Mouse (Mus musculus) stomach, embryonic 15.5 days (tissue): Measurements from ENCODE around the gene Dach1. TPM values are rescaled to one million over a fixed set of nuclear protein-coding genes. Genes with fewer than 3 reads are reported as not detected.

Experiments
- ATAC-seq: fragments of 200-750 bp; cut with Nextera tagmentation; 2 replicates; pipeline ENCODE4 v1.8.0; 2017; ENCODE audit warnings: low read depth, moderate number of reproducible peaks, moderate TSS enrichment; ENCODE audit not compliant: insufficient read depth, low FRiP score
- H3K27ac ChIP-seq: fragments of 300-500 bp; sonication (generic); 2 replicates; pipeline ENCODE4 v1.5.1; 2015; ENCODE audit warnings: mild to moderate bottlenecking, inconsistent platforms
- H3K27me3 ChIP-seq: fragments of 300-500 bp; sonication (generic); replicated peaks from 2 replicates; pipeline ENCODE4 v1.6.1; 2015; ENCODE audit warnings: inconsistent platforms
- H3K36me3 ChIP-seq: fragments of 300-500 bp; sonication (generic); 2 replicates; pipeline ENCODE4 v1.6.1; 2015; ENCODE audit warnings: inconsistent platforms
- H3K4me1 ChIP-seq: fragments of 300-500 bp; sonication (generic); 2 replicates; pipeline ENCODE4 v1.6.1; 2015; ENCODE audit warnings: inconsistent platforms
- H3K4me2 ChIP-seq: fragments of 300-500 bp; sonication (generic); 2 replicates; pipeline ENCODE4 v1.6.1; 2015; ENCODE audit warnings: mild to moderate bottlenecking, inconsistent platforms
- H3K4me3 ChIP-seq: fragments of 300-500 bp; sonication (generic); replicated peaks from 2 replicates; pipeline ENCODE4 v1.5.1; 2015; ENCODE audit warnings: inconsistent platforms
- H3K9ac ChIP-seq: fragments of 300-500 bp; sonication (generic); 2 replicates; pipeline ENCODE4 v1.6.1; 2015; ENCODE audit warnings: inconsistent platforms
- H3K9me3 ChIP-seq: fragments of 300-500 bp; sonication (generic); 2 replicates; pipeline ENCODE4 v1.6.1; 2016; ENCODE audit warnings: inconsistent platforms
- WGBS: fragments of 180-500 bp; shearing (Covaris S2); methylation state at CpG from one replicate; pipeline ENCODE4 v1.1.7; 2015; 5-methylcytosine and 5-hydroxymethylcytosine counted together
- polyA plus RNA-seq: library from polyadenylated mRNA; unstranded; fragments of >200 nt; fragmentation: Nextera tagmentation; extraction: Ambion mirVana; gene quantifications from 2 replicates; pipeline ENCODE4 v1.2.1, GENCODE M21; 2015

The Dach1 gene
- polyA plus RNA-seq, 1 experiment from 2014 or later = 3.6 TPM

DNA sequence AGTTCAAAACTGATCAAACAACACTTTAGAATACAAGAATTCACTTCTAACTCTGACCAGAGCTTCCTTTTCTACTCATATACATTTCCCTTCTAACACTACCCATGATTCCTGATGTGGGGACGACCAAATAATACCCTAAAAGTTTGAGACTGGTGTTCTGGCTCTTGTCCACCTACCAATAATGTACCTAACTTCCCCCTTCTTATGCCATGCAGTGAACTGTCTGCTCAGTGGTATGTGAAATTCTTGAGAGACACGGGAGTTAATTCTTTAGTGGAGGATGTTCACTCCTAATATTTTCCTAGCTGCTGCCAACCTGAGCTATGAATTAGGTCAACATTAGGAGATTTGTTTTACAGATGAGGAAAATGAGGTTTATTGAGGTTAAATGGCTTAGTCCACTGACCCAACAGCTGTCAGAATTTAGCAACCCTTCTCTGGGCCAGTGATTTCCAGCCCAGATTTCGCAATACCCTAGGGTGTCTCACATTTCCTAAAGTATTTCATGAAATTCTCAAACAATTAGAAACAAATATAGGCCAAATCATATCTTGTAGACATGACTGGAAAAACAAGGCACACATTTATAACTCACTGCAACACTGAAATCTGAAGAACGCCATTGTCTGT is 102.2 kb downstream of the Dach1 start:
- Histone ChIP-seq H3K27me3 (no peaks in the 10 kb centered on the region), H3K4me2 (no peak overlapping the region), H3K27ac (no peak overlapping the region), H3K4me1 (no peaks in the 10 kb centered on the region), H3K4me3 (no peak overlapping the region), H3K9ac (no peak overlapping the region), H3K9me3 (no peaks in the 10 kb centered on the region), H3K36me3 (no peaks in the 10 kb centered on the region)
- WGBS = 65% methylated on average over 4 of the region's 4 CpGs
- no peak for ATAC-seq

DNA sequence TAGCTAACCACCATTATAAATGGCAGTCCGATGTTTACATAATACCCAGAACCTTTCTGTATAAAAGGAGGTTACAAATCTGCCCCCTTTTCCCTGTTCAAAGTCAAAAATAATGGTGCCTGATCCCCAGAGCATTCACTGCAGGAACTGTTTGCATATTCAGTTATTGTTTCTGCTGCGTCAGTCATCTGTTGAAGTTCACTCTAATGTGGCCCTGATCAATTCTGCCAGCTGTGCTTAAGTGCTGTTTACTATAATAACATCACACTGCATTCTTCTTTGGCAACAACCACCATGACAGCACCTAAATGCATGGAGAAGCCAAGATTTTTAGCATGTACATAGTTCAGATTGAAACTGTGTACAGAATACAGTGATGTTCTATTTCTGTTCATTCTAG is 105.4 kb downstream of the Dach1 start:
- H3K9me3 ChIP-seq = no peaks in the 10 kb centered on the region
- no peak overlapping the region for H3K27ac ChIP-seq
- H3K27me3 ChIP-seq = no peaks in the 10 kb centered on the region
- no peaks in the 10 kb centered on the region for H3K36me3 ChIP-seq
- no peak overlapping the region for H3K9ac ChIP-seq
- WGBS = 44% methylated on average over 2 of the region's 2 CpGs
- no peaks in the 10 kb centered on the region for H3K4me1 ChIP-seq
- H3K4me3 ChIP-seq = no peak overlapping the region
- no peak for ATAC-seq
- no peak overlapping the region for H3K4me2 ChIP-seq

GRCm38 (mm10) chr14:98049329-98049728 is 120.2 kb downstream of the Dach1 start:
- H3K4me2 ChIP-seq = no peak overlapping the region
- 53% methylated on average over 2 of the region's 2 CpGs for WGBS
- H3K36me3 ChIP-seq = no peaks in the 10 kb centered on the region

DNA sequence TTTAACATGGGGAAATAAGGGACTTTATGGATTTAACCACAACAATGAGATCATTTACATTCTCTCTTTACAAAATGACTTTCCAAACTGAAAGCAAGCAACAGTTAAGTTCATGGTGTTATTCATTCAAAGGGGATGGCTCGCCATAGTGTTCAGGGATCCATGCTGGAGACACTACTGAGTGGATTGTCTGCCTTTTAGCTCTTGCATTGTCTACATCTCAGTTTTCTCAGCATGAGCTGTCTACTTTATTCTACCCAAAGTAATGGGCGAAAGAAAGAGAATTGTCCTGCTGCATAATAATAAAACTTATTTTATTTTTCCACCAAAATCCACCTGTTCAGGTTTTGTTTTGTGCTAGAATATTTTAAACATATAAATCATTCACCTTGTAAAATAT is 121.2 kb downstream of the Dach1 start:
- 84% methylated on average over 2 of the region's 2 CpGs for WGBS
- H3K4me2 ChIP-seq = no peak overlapping the region
- H3K4me3 ChIP-seq = no peak overlapping the region
- no peaks in the 10 kb centered on the region for H3K9me3 ChIP-seq
- no peaks in the 10 kb centered on the region for H3K27me3 ChIP-seq
- H3K36me3 ChIP-seq = no peaks in the 10 kb centered on the region
- ATAC-seq = no peak
- no peak overlapping the region for H3K9ac ChIP-seq
- H3K4me1 ChIP-seq = no peaks in the 10 kb centered on the region
- no peak overlapping the region for H3K27ac ChIP-seq

More at GRCm38 (mm10) chr14:98049329-98049728, 120.2 kb downstream of the Dach1 start:
- no peak overlapping the region for H3K9ac ChIP-seq
- no peak for ATAC-seq
- no peak overlapping the region for H3K27ac ChIP-seq
- no peaks in the 10 kb centered on the region for H3K4me1 ChIP-seq
- no peak overlapping the region for H3K4me3 ChIP-seq
- H3K9me3 ChIP-seq = no peaks in the 10 kb centered on the region
- no peaks in the 10 kb centered on the region for H3K27me3 ChIP-seq

DNA sequence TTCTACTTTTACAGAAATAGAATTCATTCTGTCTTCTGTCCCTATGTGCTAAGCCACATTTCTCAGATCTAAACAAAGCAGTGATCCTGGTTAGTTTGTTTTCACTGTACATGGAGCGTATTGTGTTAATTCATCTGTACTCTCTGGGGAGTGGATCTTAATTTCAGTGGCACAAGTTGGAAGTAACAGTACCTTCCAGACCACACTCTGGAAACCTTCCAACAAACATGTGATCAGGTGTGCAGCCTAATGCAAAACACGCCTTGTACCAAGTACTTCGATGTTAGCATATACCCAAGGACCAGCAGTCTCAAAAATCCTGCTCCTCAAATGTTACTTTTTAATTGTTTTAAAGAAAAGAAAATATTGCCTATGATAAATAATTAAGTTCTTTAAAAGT is 121.9 kb downstream of the Dach1 start:
- no peak overlapping the region for H3K9ac ChIP-seq
- 83% methylated on average over 3 of the region's 3 CpGs for WGBS
- no peak overlapping the region for H3K27ac ChIP-seq
- no peak overlapping the region for H3K4me3 ChIP-seq
- H3K9me3 ChIP-seq = no peaks in the 10 kb centered on the region
- H3K27me3 ChIP-seq = no peaks in the 10 kb centered on the region
- no peaks in the 10 kb centered on the region for H3K4me1 ChIP-seq
- no peak for ATAC-seq
- no peaks in the 10 kb centered on the region for H3K36me3 ChIP-seq
- H3K4me2 ChIP-seq = no peak overlapping the region

DNA sequence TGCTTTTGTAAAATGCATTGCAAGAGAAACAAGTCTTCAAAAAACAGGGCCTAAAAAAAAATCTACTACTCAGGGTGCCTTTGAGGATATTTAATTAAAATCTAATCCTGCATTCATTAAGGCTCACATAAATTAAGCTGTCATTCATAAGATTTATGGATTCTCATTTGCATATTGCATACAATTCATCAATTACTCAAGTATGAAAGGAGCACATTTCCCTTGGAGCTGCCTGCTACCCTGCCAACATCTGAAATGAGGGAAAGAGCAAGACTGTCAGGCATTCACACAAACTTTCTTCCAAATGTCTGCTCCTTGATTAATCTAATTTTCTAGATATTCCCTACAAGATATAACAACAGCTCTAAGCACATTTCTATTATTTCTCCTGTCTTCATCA is 122.6 kb downstream of the Dach1 start:
- H3K9me3 ChIP-seq = no peaks in the 10 kb centered on the region
- no peak overlapping the region for H3K9ac ChIP-seq
- no peaks in the 10 kb centered on the region for H3K4me1 ChIP-seq
- ATAC-seq = no peak
- H3K27me3 ChIP-seq = no peaks in the 10 kb centered on the region
- no peak overlapping the region for H3K4me2 ChIP-seq
- no peak overlapping the region for H3K4me3 ChIP-seq
- no peaks in the 10 kb centered on the region for H3K36me3 ChIP-seq
- H3K27ac ChIP-seq = no peak overlapping the region

GRCm38 (mm10) chr14:98038524-98038923 is 131.0 kb downstream of the Dach1 start:
- no peak for ATAC-seq
- H3K4me1 ChIP-seq = no peaks in the 10 kb centered on the region
- no peak overlapping the region for H3K4me2 ChIP-seq
- no peaks in the 10 kb centered on the region for H3K36me3 ChIP-seq
- H3K9me3 ChIP-seq = no peaks in the 10 kb centered on the region
- no peak overlapping the region for H3K27ac ChIP-seq
- 39% methylated on average over 1 of the region's 1 CpGs for WGBS
- no peak overlapping the region for H3K9ac ChIP-seq
- no peak overlapping the region for H3K4me3 ChIP-seq
- no peaks in the 10 kb centered on the region for H3K27me3 ChIP-seq

GRCm38 (mm10) chr14:98037175-98037574 is 132.4 kb downstream of the Dach1 start:
- no peaks in the 10 kb centered on the region for H3K4me1 ChIP-seq
- no peak overlapping the region for H3K4me2 ChIP-seq
- H3K36me3 ChIP-seq = no peaks in the 10 kb centered on the region
- no peak overlapping the region for H3K9ac ChIP-seq
- H3K4me3 ChIP-seq = no peak overlapping the region
- no peak overlapping the region for H3K27ac ChIP-seq
- no peaks in the 10 kb centered on the region for H3K27me3 ChIP-seq
- 60% methylated on average over 3 of the region's 3 CpGs for WGBS
- H3K9me3 ChIP-seq = no peaks in the 10 kb centered on the region
- no peak for ATAC-seq

- H3K27me3 ChIP-seq = no peaks in the 10 kb centered on the region
- no peaks in the 10 kb centered on the region for H3K36me3 ChIP-seq
- no peak overlapping the region for H3K4me2 ChIP-seq
- no peaks in the 10 kb centered on the region for H3K9me3 ChIP-seq
- no peak overlapping the region for H3K27ac ChIP-seq
- H3K9ac ChIP-seq = no peak overlapping the region
- WGBS = 7% methylated on average over 1 of the region's 1 CpGs
- no peaks in the 10 kb centered on the region for H3K4me1 ChIP-seq
- H3K4me3 ChIP-seq = no peak overlapping the region
- ATAC-seq = no peak
Observed at GRCm38 (mm10) chr14:98035261-98035660, 134.3 kb downstream of the Dach1 start.

DNA sequence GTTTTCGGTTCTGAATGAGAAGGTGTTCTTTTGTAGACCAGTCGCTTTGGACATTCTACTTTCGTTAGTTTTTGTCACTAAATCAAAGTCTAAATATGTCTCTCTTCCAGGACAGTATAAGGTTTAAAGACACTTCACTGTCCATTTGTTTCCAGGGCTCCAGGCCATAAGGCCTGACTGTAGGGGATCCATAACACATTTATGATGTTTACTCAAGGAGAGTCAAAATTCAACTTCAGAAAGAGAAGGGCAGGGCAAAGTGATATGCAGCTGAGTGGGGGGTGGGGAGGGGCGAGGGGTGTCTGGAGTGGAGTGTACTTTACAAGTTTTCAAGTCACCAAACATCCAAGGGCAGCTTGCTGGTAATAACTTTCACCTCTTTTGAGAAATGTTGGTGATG is 146.0 kb downstream of the Dach1 start:
- no peaks in the 10 kb centered on the region for H3K36me3 ChIP-seq
- WGBS = 57% methylated on average over 4 of the region's 4 CpGs
- H3K27ac ChIP-seq = no peak overlapping the region
- H3K4me1 ChIP-seq = no peaks in the 10 kb centered on the region
- no peaks in the 10 kb centered on the region for H3K27me3 ChIP-seq
- no peak overlapping the region for H3K9ac ChIP-seq
- H3K9me3 ChIP-seq = no peaks in the 10 kb centered on the region
- H3K4me3 ChIP-seq = no peak overlapping the region
- no peak for ATAC-seq
- H3K4me2 ChIP-seq = no peak overlapping the region

DNA sequence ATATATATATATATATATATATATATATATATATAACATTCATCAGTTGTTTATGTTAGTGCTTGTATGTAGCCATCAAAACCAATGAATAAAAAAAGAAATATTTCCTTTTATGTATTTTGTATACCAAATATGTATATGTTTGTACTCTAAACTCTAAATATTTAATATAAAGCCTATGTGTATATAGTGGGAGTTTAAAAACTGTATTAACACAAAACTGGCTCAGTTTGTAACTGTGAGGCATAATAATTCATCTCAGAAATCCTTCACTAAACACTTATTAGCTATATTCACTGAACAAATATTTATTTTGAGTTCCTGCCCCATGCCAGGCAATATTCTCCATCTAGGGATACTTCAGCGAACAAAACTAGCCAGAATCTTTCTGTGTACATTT is 155.5 kb downstream of the Dach1 start:
- no peaks in the 10 kb centered on the region for H3K27me3 ChIP-seq
- H3K9me3 ChIP-seq = no peaks in the 10 kb centered on the region
- no peak overlapping the region for H3K4me3 ChIP-seq
- H3K27ac ChIP-seq = no peak overlapping the region
- H3K36me3 ChIP-seq = no peaks in the 10 kb centered on the region
- no peak for ATAC-seq
- no peaks in the 10 kb centered on the region for H3K4me1 ChIP-seq
- H3K9ac ChIP-seq = no peak overlapping the region
- 61% methylated on average over 1 of the region's 1 CpGs for WGBS
- H3K4me2 ChIP-seq = no peak overlapping the region

DNA sequence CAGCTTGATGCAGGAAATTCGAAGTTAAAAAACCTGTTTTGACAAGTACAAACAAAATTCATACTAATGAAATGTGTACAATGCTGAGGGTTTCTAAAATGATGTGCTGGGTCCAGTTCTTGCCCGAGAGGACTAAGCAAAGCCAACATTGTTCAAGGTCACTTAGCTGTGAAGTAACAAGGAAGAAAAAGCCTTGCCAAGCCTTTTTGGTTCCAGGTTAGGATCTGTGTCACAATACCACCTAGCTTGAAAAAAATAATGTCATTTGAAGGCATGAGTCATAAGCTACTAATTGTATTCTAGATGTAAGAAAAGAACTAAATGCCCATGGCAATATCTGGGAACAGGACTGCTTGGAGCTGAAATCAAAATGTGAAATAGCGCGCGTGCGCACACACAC is 161.1 kb downstream of the Dach1 start:
- H3K4me2 ChIP-seq = no peak overlapping the region
- no peaks in the 10 kb centered on the region for H3K9me3 ChIP-seq
- H3K27ac ChIP-seq = no peak overlapping the region
- ATAC-seq = no peak
- WGBS = 85% methylated on average over 6 of the region's 6 CpGs
- H3K4me1 ChIP-seq = no peaks in the 10 kb centered on the region
- H3K4me3 ChIP-seq = no peak overlapping the region
- H3K9ac ChIP-seq = no peak overlapping the region
- H3K27me3 ChIP-seq = no peaks in the 10 kb centered on the region
- no peaks in the 10 kb centered on the region for H3K36me3 ChIP-seq

DNA sequence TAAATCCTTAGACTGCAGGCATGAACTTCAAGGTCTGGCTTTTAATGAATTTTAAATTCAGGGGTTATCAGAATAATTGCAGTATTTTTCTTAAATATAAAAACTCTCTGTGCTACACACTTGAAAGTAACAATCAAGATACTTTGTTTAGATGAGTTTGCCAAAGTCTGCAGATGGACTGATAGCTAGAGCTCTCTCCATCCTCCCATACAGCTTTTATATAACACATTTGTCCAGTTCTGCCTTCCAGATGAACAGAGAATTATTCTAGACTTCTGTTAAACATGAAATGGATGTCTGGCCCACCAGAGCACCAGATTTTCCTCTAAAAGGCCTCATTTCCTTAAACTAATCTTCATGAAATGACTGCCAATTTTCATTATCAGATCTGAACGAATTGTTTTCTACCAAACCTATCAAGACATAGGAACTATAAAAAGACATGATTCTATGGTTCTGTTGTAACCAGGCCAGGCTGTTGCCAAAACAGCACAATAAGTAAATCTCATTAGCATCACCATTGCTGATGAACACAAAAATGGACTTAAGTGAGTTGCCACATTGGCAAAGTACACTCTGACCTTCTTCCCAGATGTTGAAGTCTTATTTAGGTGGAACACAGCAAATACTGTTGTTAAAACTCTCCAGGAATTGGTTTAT is 167.4 kb downstream of the Dach1 start:
- no peak overlapping the region for H3K27ac ChIP-seq
- no peak overlapping the region for H3K9ac ChIP-seq
- WGBS = 40% methylated on average over 1 of the region's 1 CpGs
- H3K4me2 ChIP-seq = no peak overlapping the region
- H3K4me1 ChIP-seq = no peaks in the 10 kb centered on the region
- H3K36me3 ChIP-seq = no peaks in the 10 kb centered on the region
- ATAC-seq = no peak
- H3K27me3 ChIP-seq = no peaks in the 10 kb centered on the region
- no peak overlapping the region for H3K4me3 ChIP-seq
- H3K9me3 ChIP-seq = no peaks in the 10 kb centered on the region
